Mouse (Mus musculus): ENCODE measurements around the gene Smim14.
A peak's percentile ranks its signal among the peaks of the same experiment; 100 is the strongest.
"Not testable (repeated sequence)": the region's sequence is repeated elsewhere in the genome, so short reads cannot be mapped to it uniquely, and the experiment has no call there.

The Smim14 gene

GRCm38 (mm10) chr5:65536751-65537419 is at the start of gene Smim14, which contains the start of gene Ube2k:
Gene Smim14, minus strand, starts transcription at chr5:65537184.
Gene Ube2k, plus strand, starts transcription at chr5:65537233.
- DNase-seq, result peak; percentile 91

- no peak for DNase-seq
These were observed 49.3 kb upstream of the Smim14 start for GRCm38 (mm10) chr5:65586291-65586690.

GRCm38 (mm10) chr5:65578545-65578944 is 41.6 kb upstream of the Smim14 start:
- no peak for DNase-seq

- no peak for DNase-seq
These were observed 38.9 kb upstream of the Smim14 start for GRCm38 (mm10) chr5:65575896-65576295.

- DNase-seq, result no peak
These were observed 37.9 kb upstream of the Smim14 start for GRCm38 (mm10) chr5:65574876-65575275.

GRCm38 (mm10) chr5:65565486-65565885 is 28.5 kb upstream of the Smim14 start:
- no peak for DNase-seq

GRCm38 (mm10) chr5:65561125-65561893 is 24.3 kb upstream of the Smim14 start:
- DNase-seq, result no peak

- no peak for DNase-seq
These were observed 20.1 kb upstream of the Smim14 start for GRCm38 (mm10) chr5:65557109-65557508.

GRCm38 (mm10) chr5:65549677-65550076 is 12.7 kb upstream of the Smim14 start:
- DNase-seq, result no peak

GRCm38 (mm10) chr5:65544616-65545015 is 7.6 kb upstream of the Smim14 start:
- no peak for DNase-seq

- DNase-seq, result no peak
These were observed 6.5 kb upstream of the Smim14 start for GRCm38 (mm10) chr5:65543491-65543890.

- no peak for DNase-seq
These were observed 4.9 kb upstream of the Smim14 start for GRCm38 (mm10) chr5:65541889-65542288.

GRCm38 (mm10) chr5:65539786-65540185 is 2.8 kb upstream of the Smim14 start:
- no peak for DNase-seq

- no peak for DNase-seq
These were observed 1.8 kb upstream of the Smim14 start for GRCm38 (mm10) chr5:65538829-65539228.

GRCm38 (mm10) chr5:65538121-65538520 is 1.1 kb upstream of the Smim14 start:
- no peak for DNase-seq

- DNase-seq, result no peak
These were observed 562 bp upstream of the Smim14 start for GRCm38 (mm10) chr5:65537420-65538071.

GRCm38 (mm10) chr5:65536068-65536465 is 917 bp downstream of the Smim14 start:
- not testable (repeated sequence) for DNase-seq

GRCm38 (mm10) chr5:65535457-65536067 is 1.4 kb downstream of the Smim14 start:
- peak in 1 of 2 experiments; percentile 18 for DNase-seq

GRCm38 (mm10) chr5:65534496-65534895 is 2.5 kb downstream of the Smim14 start:
- no peak for DNase-seq

- no peak for DNase-seq
These were observed 5.7 kb downstream of the Smim14 start for GRCm38 (mm10) chr5:65531283-65531682.

- DNase-seq, result peak in 1 of 2 experiments; percentile 34
These were observed 11.1 kb downstream of the Smim14 start for GRCm38 (mm10) chr5:65525674-65526443.

GRCm38 (mm10) chr5:65524831-65525230 is 12.2 kb downstream of the Smim14 start:
- DNase-seq, result no peak

Measured in spleen, adult 18-20 months (tissue).